16 mouse cellular contexts compared by ENCODE assay signal in the genomic region with DNA sequence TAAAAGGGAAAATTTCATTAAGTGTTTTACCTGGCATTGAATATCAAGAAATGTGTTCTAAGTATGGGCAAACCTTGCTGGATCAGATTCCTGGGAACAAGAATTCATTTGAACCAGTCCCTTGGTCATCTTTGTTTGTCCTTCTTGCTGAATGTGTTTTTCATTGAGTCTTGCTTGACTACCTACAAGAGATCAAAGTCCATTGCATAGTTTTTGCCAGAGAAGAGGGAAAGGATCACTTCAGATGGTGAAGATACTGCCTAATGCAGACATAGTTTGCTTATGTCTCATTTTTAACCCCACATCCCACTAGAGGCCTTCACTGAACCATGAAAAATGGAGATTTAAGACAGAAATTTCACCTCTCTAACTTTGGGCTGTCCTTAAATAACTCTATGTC.
"Had no signal": no experiment of that assay in that cellular context is flagged by ENCODE, and none has a peak within 500 bp of the region (broad histone marks: within the 10 kb centered on the region; RNA-seq: fewer than 3 reads in every experiment).

No protein-coding gene starts in this region.

- H3K36me3 ChIP-seq: neural tube, embryonic 13.5 days; neural tube, embryonic 15.5 days; stomach, embryonic 15.5 days had no signal

- DNase-seq: retina, postnatal 1 day; right cerebral cortex, adult 18-20 months; right cerebral cortex, postnatal 14 days; right cerebral cortex, postnatal 25 days; right cerebral cortex, postnatal 4 days; spleen, adult 18-20 months; thymus, adult 18-20 months; thymus, adult 2 months; thymus, postnatal 14 days; thymus, postnatal 25 days; thymus, postnatal 36 days; thymus, postnatal 4 days had no signal

- H3K27ac ChIP-seq: neural tube, embryonic 13.5 days; neural tube, embryonic 15.5 days; stomach, embryonic 15.5 days; stomach, postnatal 0 days had no signal

- H3K27me3 ChIP-seq: neural tube, embryonic 13.5 days; neural tube, embryonic 15.5 days; stomach, embryonic 15.5 days had no signal

- H3K9ac ChIP-seq: neural tube, embryonic 13.5 days; neural tube, embryonic 15.5 days; stomach, embryonic 15.5 days had no signal

- H3K4me1 ChIP-seq: neural tube, embryonic 13.5 days; neural tube, embryonic 15.5 days; stomach, embryonic 15.5 days had no signal

- H3K4me2 ChIP-seq: neural tube, embryonic 13.5 days; neural tube, embryonic 15.5 days; stomach, embryonic 15.5 days had no signal

- H3K9me3 ChIP-seq: neural tube, embryonic 13.5 days; neural tube, embryonic 15.5 days; stomach, embryonic 15.5 days had no signal

- H3K4me3 ChIP-seq: neural tube, embryonic 13.5 days; neural tube, embryonic 15.5 days; stomach, embryonic 15.5 days had no signal
